Mouse (Mus musculus) forebrain, embryonic 13.5 days (tissue): ENCODE measurements at regions not wholly inside any gene's neighbourhood (a gene's known extent, or its start where the extent isn't known, plus 50 kb on each side); places are given as distances from the start of the nearest gene placed in this dataset. TPM values are rescaled to one million over a fixed set of nuclear protein-coding genes. Genes with fewer than 3 reads are reported as not detected.

ENCODE experiments used
- ATAC-seq: fragments of 200-750 bp; cut with Nextera tagmentation; 2 replicates; pipeline ENCODE4 v1.8.0; 2017
- H3K27ac ChIP-seq: fragments of 300-500 bp; sonication (generic); 2 replicates; pipeline ENCODE4 v1.5.1; 2015; ENCODE audit warnings: inconsistent platforms, mild to moderate bottlenecking, moderate library complexity
- H3K27me3 ChIP-seq: fragments of 300-500 bp; sonication (generic); 2 replicates; pipeline ENCODE4 v1.6.1; 2015; ENCODE audit warnings: mild to moderate bottlenecking, inconsistent platforms
- H3K36me3 ChIP-seq: fragments of 300-500 bp; sonication (generic); 2 replicates; pipeline ENCODE4 v1.6.1; 2015; ENCODE audit warnings: mild to moderate bottlenecking, inconsistent platforms; ENCODE audit not compliant: poor library complexity, severe bottlenecking
- H3K4me1 ChIP-seq: fragments of 300-500 bp; sonication (generic); 2 replicates; pipeline ENCODE4 v1.6.1; 2015; ENCODE audit warnings: inconsistent platforms
- H3K4me2 ChIP-seq: fragments of 300-500 bp; sonication (generic); 2 replicates; pipeline ENCODE4 v1.6.1; 2015; ENCODE audit warnings: inconsistent platforms, mild to moderate bottlenecking, moderate library complexity
- H3K4me3 ChIP-seq: fragments of 300-500 bp; sonication (generic); 2 replicates; pipeline ENCODE4 v1.5.1; 2015; ENCODE audit warnings: mild to moderate bottlenecking, inconsistent platforms
- H3K9ac ChIP-seq: fragments of 300-500 bp; sonication (generic); 2 replicates; pipeline ENCODE4 v1.6.1; 2015; ENCODE audit warnings: mild to moderate bottlenecking, inconsistent platforms
- H3K9me3 ChIP-seq: fragments of 300-500 bp; sonication (generic); replicated peaks from 2 replicates; pipeline ENCODE4 v1.6.1; 2016; ENCODE audit warnings: inconsistent platforms
- WGBS: fragments of 180-500 bp; shearing (Covaris S2); methylation state at CpG from one replicate; pipeline ENCODE4 v1.1.7; 2015; 5-methylcytosine and 5-hydroxymethylcytosine counted together
- microRNA-seq: library from miRNA; unstranded; fragments of <30 nt; microRNA quantifications from one replicate; pipeline ENCODE4, GENCODE M21; 2016

DNA sequence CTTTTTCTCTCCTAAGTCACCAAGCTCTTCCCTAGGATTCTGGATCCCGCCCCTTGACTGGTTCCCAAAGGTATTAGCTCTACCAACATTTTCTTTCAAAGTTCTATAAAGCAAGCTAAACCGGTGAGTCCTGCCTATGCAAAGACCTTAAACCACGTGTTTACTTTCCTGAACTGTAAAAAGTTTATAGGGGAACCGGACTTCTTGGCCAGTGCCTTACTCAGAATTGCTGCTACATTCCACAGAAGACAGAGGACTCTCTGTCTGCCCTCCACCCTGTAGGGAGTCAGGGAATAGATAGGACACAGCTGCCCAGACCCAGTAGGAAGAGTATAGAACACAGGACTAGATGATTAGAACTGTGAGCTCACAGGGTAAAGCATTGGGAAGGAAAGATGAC is 257.2 kb downstream of the Cdc5l start:
- 81% methylated on average over 4 of the region's 4 CpGs for WGBS
- no peaks in the 10 kb centered on the region for H3K36me3 ChIP-seq
- H3K4me3 ChIP-seq: no peak overlapping the region
- H3K4me1 ChIP-seq: no peaks in the 10 kb centered on the region
- no peak overlapping the region for H3K9ac ChIP-seq
- ATAC-seq: no peak
- H3K4me2 ChIP-seq: no peak overlapping the region
- H3K27me3 ChIP-seq: no peaks in the 10 kb centered on the region
- no peak overlapping the region for H3K27ac ChIP-seq
- H3K9me3 ChIP-seq: no peaks in the 10 kb centered on the region

DNA sequence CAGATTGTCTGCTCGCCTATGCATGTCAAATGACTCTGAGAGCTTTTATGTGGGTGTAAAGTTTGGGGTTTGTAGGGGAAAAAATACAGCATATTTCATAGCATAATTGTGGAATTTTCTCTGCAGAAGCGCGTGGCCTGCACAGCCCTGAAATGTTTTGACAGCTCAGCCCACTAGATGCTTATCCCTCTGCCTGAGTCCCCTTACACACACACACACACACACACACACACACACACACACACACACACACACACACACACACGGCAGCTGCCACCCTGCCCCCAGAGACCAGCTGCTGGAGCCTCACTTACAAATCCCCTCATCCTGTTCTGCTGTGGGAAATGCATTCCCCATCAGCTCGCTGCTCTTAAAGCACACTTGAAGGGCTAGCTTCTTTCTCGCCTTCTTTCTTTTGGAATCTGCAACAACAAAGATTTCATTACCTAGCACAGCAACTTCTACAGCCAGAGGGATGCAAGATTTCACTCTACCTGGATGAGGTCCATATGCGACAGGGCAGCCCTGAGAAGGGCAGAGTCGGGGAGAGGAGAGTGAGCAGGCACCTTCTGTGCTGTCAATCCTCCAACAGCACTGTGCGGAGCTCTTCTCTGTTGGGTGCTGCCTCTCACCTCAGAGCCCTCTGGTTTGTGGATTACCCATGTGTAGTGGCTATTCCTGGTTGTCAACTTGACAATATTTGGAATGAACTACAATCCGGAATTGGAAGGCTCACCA is 264.1 kb downstream of the Cdc5l start:
- ATAC-seq: peak; percentile 64

More for the DNA sequence above, 264.1 kb downstream of the Cdc5l start:
- Histone ChIP-seq H3K36me3 (no peaks in the 10 kb centered on the region), H3K9ac (no peak overlapping the region), H3K4me3 (no peak overlapping the region), H3K27me3 (no peaks in the 10 kb centered on the region), H3K4me1 (0 out of 2 replicates have a peak, but pooled peaks cover 8% of the 10 kb centered on the region), H3K9me3 (no peaks in the 10 kb centered on the region), H3K4me2 (no peak overlapping the region), H3K27ac (peak overlapping the region; percentile 65; the same call in 1 of the 2 replicates)
- 57% methylated on average over 10 of the region's 10 CpGs for WGBS

Small RNA genes lying in the stretch of these regions (microRNA-seq; reads per million reads assigned to microRNA genes)
- gene Gm24979: not detected
